Mouse (Mus musculus) embryonic fibroblast, embryonic 13.5 days (primary cell): ENCODE results near the gene Npr1. TPM values are rescaled to one million over a fixed set of nuclear protein-coding genes. Genes with fewer than 3 reads are reported as not detected.

Experiments used
- H3K27ac ChIP-seq: 2 replicates; pipeline ENCODE4 v1.5.1; 2012; ENCODE audit warnings: low read length, control low read depth, inconsistent platforms; ENCODE audit not compliant: insufficient read depth
- H3K4me1 ChIP-seq: 2 replicates; pipeline ENCODE4 v1.6.1; 2011; ENCODE audit warnings: low read length; ENCODE audit not compliant: control insufficient read depth, insufficient read depth
- H3K4me3 ChIP-seq: 2 replicates; pipeline ENCODE4 v1.5.1; 2011; ENCODE audit warnings: mild to moderate bottlenecking, control low read depth, low read length; ENCODE audit not compliant: insufficient read depth
- CTCF ChIP-seq: IDR thresholded peaks from 2 replicates; pipeline ENCODE4 v1.5.1; 2011; ENCODE audit warnings: mild to moderate bottlenecking, control low read depth, low read length, moderate library complexity, borderline replicate concordance; ENCODE audit not compliant: insufficient read depth
- POLR2A ChIP-seq: IDR thresholded peaks from 2 replicates; pipeline ENCODE4 v1.6.1; 2011; ENCODE audit warnings: low read depth, mild to moderate bottlenecking, control low read depth, low read length, moderate library complexity
- polyA plus RNA-seq: library from polyadenylated mRNA; stranded (reverse); fragments of >200 nt; gene quantifications from 2 replicates; pipeline ENCODE4 v1.2.4, GENCODE M21; 2011; ENCODE audit warnings: low read depth; ENCODE audit not compliant: missing spikeins, insufficient read length

Gene Npr1
- polyA plus RNA-seq, 1 experiment = 0.18 TPM

GRCm38 (mm10) chr3:90423549-90423948, 42.1 kb downstream of the Npr1 start:
- no peak overlapping the region for H3K4me3 ChIP-seq
- TF ChIP-seq CTCF (no peak), POLR2A (no peak)
- H3K27ac ChIP-seq = no peak overlapping the region

GRCm38 (mm10) chr3:90420696-90421095, 45.0 kb downstream of the Npr1 start:
- peaks cover 2% of the 10 kb centered on the region; the same call in 1 of the 2 replicates for H3K4me1 ChIP-seq
- no peak overlapping the region for H3K27ac ChIP-seq
- H3K4me3 ChIP-seq = no peak overlapping the region
- TF ChIP-seq POLR2A (no peak), CTCF (no peak)

More at GRCm38 (mm10) chr3:90423549-90423948, 42.1 kb downstream of the Npr1 start:
- H3K4me1 ChIP-seq = peaks cover 2% of the 10 kb centered on the region; the same call in 1 of the 2 replicates

GRCm38 (mm10) chr3:90413011-90413396, 52.7 kb downstream of the Npr1 start:
- Histone ChIP-seq H3K4me3 (no peak overlapping the region), H3K4me1 (no peaks in the 10 kb centered on the region), H3K27ac (no peak overlapping the region)
- TF ChIP-seq POLR2A (no peak), CTCF (no peak)

GRCm38 (mm10) chr3:90412312-90413010, 53.2 kb downstream of the Npr1 start:
- H3K4me3 ChIP-seq = no peak overlapping the region
- H3K27ac ChIP-seq = no peak overlapping the region
- H3K4me1 ChIP-seq = no peaks in the 10 kb centered on the region
- no peak for TF ChIP-seq POLR2A
- peak; percentile 90 for TF ChIP-seq CTCF

GRCm38 (mm10) chr3:90408721-90409120, 56.9 kb downstream of the Npr1 start:
- H3K4me1 ChIP-seq = 0 out of 2 replicates have a peak, but pooled peaks cover 2% of the 10 kb centered on the region
- no peak overlapping the region for H3K27ac ChIP-seq
- TF ChIP-seq CTCF (no peak), POLR2A (no peak)
- no peak overlapping the region for H3K4me3 ChIP-seq

- no peak for TF ChIP-seq POLR2A
- no peak for TF ChIP-seq CTCF
Observed at GRCm38 (mm10) chr3:90406414-90406813, 59.3 kb downstream of the Npr1 start.

GRCm38 (mm10) chr3:90404609-90405008, 61.1 kb downstream of the Npr1 start:
- no peak for TF ChIP-seq POLR2A
- Histone ChIP-seq H3K27ac (no peak overlapping the region), H3K4me1 (0 out of 2 replicates have a peak, but pooled peaks cover 2% of the 10 kb centered on the region), H3K4me3 (no peak overlapping the region)

More at GRCm38 (mm10) chr3:90406414-90406813, 59.3 kb downstream of the Npr1 start:
- H3K27ac ChIP-seq = no peak overlapping the region
- H3K4me3 ChIP-seq = no peak overlapping the region
- H3K4me1 ChIP-seq = 0 out of 2 replicates have a peak, but pooled peaks cover 2% of the 10 kb centered on the region

- H3K4me3 ChIP-seq = no peak overlapping the region
- TF ChIP-seq CTCF (no peak), POLR2A (no peak)
- H3K4me1 ChIP-seq = 0 out of 2 replicates have a peak, but pooled peaks cover 2% of the 10 kb centered on the region
- H3K27ac ChIP-seq = no peak overlapping the region
Observed at GRCm38 (mm10) chr3:90404121-90404520, 61.5 kb downstream of the Npr1 start.

GRCm38 (mm10) chr3:90400993-90401392, 64.7 kb downstream of the Npr1 start:
- Histone ChIP-seq H3K4me1 (0 out of 2 replicates have a peak, but pooled peaks cover 2% of the 10 kb centered on the region), H3K27ac (no peak overlapping the region), H3K4me3 (no peak overlapping the region)
- TF ChIP-seq CTCF (no peak), POLR2A (no peak)

Other genes starting within 250 kb of the Npr1 start
- 47.1 and 47.5 TPM in 2 replicates for gene Jtb, start 234.3 kb downstream of the Npr1 start, polyA plus RNA-seq
- gene Creb3l4, start 222.4 kb downstream of the Npr1 start, polyA plus RNA-seq = 2.0 and 2.3 TPM in 2 replicates
- gene Slc39a1, start 217.7 kb downstream of the Npr1 start, polyA plus RNA-seq = 253 and 312 TPM in 2 replicates
- 29.5 and 34.3 TPM in 2 replicates for gene Crtc2, start 211.7 kb downstream of the Npr1 start, polyA plus RNA-seq
- gene Dennd4b, start 200.7 kb downstream of the Npr1 start, polyA plus RNA-seq = 6.8 and 10.3 TPM in 2 replicates
- gene Gatad2b, start 172.7 kb downstream of the Npr1 start, polyA plus RNA-seq = 63.1 and 70.0 TPM in 2 replicates
- gene Slc27a3, start 75.9 kb downstream of the Npr1 start, polyA plus RNA-seq = 9.0 and 20.0 TPM in 2 replicates
- 39.5 and 40.0 TPM in 2 replicates for gene Ints3, start 32.2 kb downstream of the Npr1 start, polyA plus RNA-seq
- gene Ilf2, start 10.3 kb upstream of the Npr1 start, polyA plus RNA-seq = 82.1 and 97.0 TPM in 2 replicates
- gene Snapin, start 25.2 kb upstream of the Npr1 start, polyA plus RNA-seq = 87.6 and 102 TPM in 2 replicates
- gene Chtop, start 43.6 kb upstream of the Npr1 start, polyA plus RNA-seq = 92.9 and 111 TPM in 2 replicates
- 27.6 and 37.9 TPM in 2 replicates for gene S100a1, start 48.5 kb upstream of the Npr1 start, polyA plus RNA-seq
- gene S100a13, start 48.6 kb upstream of the Npr1 start, polyA plus RNA-seq = 38.7 and 60.4 TPM in 2 replicates
- gene S100a14, start 61.0 kb upstream of the Npr1 start, polyA plus RNA-seq = not detected in 2 replicates
- 40.2 and 49.1 TPM in 2 replicates for gene S100a16, start 71.4 kb upstream of the Npr1 start, polyA plus RNA-seq
- gene S100a3, start 94.7 kb upstream of the Npr1 start, polyA plus RNA-seq = 1.7 TPM in 1 of 2 replicates, not detected in the other
- not detected in 2 replicates for gene S100a2, start 124.4 kb upstream of the Npr1 start, polyA plus RNA-seq
- gene Gm42674, start 136.0 kb upstream of the Npr1 start, polyA plus RNA-seq = 3.5 TPM in 1 of 2 replicates, not detected in the other
- gene S100a4, start 137.9 kb upstream of the Npr1 start, polyA plus RNA-seq = 454 and 1,115 TPM in 2 replicates
- not detected in 2 replicates for gene S100a5, start 142.7 kb upstream of the Npr1 start, polyA plus RNA-seq
- 3,458 and 7,173 TPM in 2 replicates for gene S100a6, start 147.0 kb upstream of the Npr1 start, polyA plus RNA-seq
- 1.9 and 2.2 TPM in 2 replicates for gene S100a7a, start 188.2 kb upstream of the Npr1 start, polyA plus RNA-seq
- gene S100a8, start 203.1 kb upstream of the Npr1 start, polyA plus RNA-seq = not detected in 2 replicates
- gene S100a9, start 229.9 kb upstream of the Npr1 start, polyA plus RNA-seq = not detected in 2 replicates